Mouse (Mus musculus) heart, embryonic 12.5 days (tissue): ENCODE measurements at regions not wholly inside any gene's neighbourhood (a gene's known extent, or its start where the extent isn't known, plus 50 kb on each side); places are given as distances from the start of the nearest gene placed in this dataset.

Experiments
- ATAC-seq: fragments of 200-750 bp; cut with Nextera tagmentation; 2 replicates; pipeline ENCODE4 v1.8.0; 2017; ENCODE audit warnings: moderate TSS enrichment, moderate library complexity; ENCODE audit not compliant: insufficient number of reproducible peaks, low FRiP score
- H3K27ac ChIP-seq: fragments of 300-500 bp; sonication (generic); 2 replicates; pipeline ENCODE4 v1.5.1; 2016; ENCODE audit warnings: mild to moderate bottlenecking, moderate library complexity; ENCODE audit not compliant: poor library complexity, severe bottlenecking
- H3K27me3 ChIP-seq: fragments of 300-500 bp; sonication (generic); replicated peaks from 2 replicates; pipeline ENCODE4 v1.6.1; 2016; ENCODE audit warnings: mild to moderate bottlenecking, moderate library complexity
- H3K36me3 ChIP-seq: fragments of 300-500 bp; sonication (generic); 2 replicates; pipeline ENCODE4 v1.6.1; 2016; ENCODE audit warnings: mild to moderate bottlenecking, moderate library complexity
- H3K4me1 ChIP-seq: fragments of 300-500 bp; sonication (generic); replicated peaks from 2 replicates; pipeline ENCODE4 v1.6.1; 2016; ENCODE audit warnings: mild to moderate bottlenecking
- H3K4me2 ChIP-seq: fragments of 300-500 bp; sonication (generic); 2 replicates; pipeline ENCODE4 v1.6.1; 2016; ENCODE audit warnings: mild to moderate bottlenecking, moderate library complexity
- H3K4me3 ChIP-seq: fragments of 300-500 bp; sonication (generic); 2 replicates; pipeline ENCODE4 v1.5.1; 2016; ENCODE audit warnings: mild to moderate bottlenecking
- H3K9ac ChIP-seq: fragments of 300-500 bp; sonication (generic); 2 replicates; pipeline ENCODE4 v1.6.1; 2016; ENCODE audit warnings: mild to moderate bottlenecking, moderate library complexity
- H3K9me3 ChIP-seq: fragments of 300-500 bp; sonication (generic); replicated peaks from 2 replicates; pipeline ENCODE4 v1.6.1; 2016; ENCODE audit warnings: mild to moderate bottlenecking, moderate library complexity
- WGBS: fragments of 180-500 bp; shearing (Covaris S2); methylation state at CpG from one replicate; pipeline ENCODE4 v1.1.7; 2016; 5-methylcytosine and 5-hydroxymethylcytosine counted together

- WGBS: 49% methylated on average over 1 of the region's 1 CpGs
- no peak for ATAC-seq
These were observed 654.3 kb downstream of the Cbln4 start for GRCm38 (mm10) chr2:171388936-171389335.

GRCm38 (mm10) chr2:171373457-171373856 is 641.9 kb downstream of the Dok5 start:
- ATAC-seq: no peak
- Histone ChIP-seq H3K4me3 (no peak overlapping the region), H3K27me3 (no peaks in the 10 kb centered on the region), H3K36me3 (no peaks in the 10 kb centered on the region), H3K4me1 (peaks cover 12% of the 10 kb centered on the region), H3K27ac (no peak overlapping the region), H3K4me2 (no peak overlapping the region), H3K9ac (no peak overlapping the region), H3K9me3 (no peaks in the 10 kb centered on the region)
- 52% methylated on average over 1 of the region's 1 CpGs for WGBS

More at GRCm38 (mm10) chr2:171388936-171389335, 654.3 kb downstream of the Cbln4 start:
- H3K4me1 ChIP-seq: no peaks in the 10 kb centered on the region
- H3K27ac ChIP-seq: no peak overlapping the region
- no peak overlapping the region for H3K4me3 ChIP-seq
- no peaks in the 10 kb centered on the region for H3K27me3 ChIP-seq
- no peaks in the 10 kb centered on the region for H3K9me3 ChIP-seq
- H3K4me2 ChIP-seq: no peak overlapping the region
- H3K9ac ChIP-seq: no peak overlapping the region
- H3K36me3 ChIP-seq: no peaks in the 10 kb centered on the region

- no peak for ATAC-seq
These were observed 641.4 kb downstream of the Dok5 start for GRCm38 (mm10) chr2:171373016-171373415.

GRCm38 (mm10) chr2:171371751-171372150 is 640.1 kb downstream of the Dok5 start:
- WGBS: 14% methylated on average over 5 of the region's 5 CpGs
- ATAC-seq: no peak
- H3K27me3 ChIP-seq: no peaks in the 10 kb centered on the region
- no peak overlapping the region for H3K4me2 ChIP-seq
- H3K9me3 ChIP-seq: no peaks in the 10 kb centered on the region
- no peak overlapping the region for H3K27ac ChIP-seq
- H3K36me3 ChIP-seq: no peaks in the 10 kb centered on the region
- H3K4me1 ChIP-seq: peaks cover 12% of the 10 kb centered on the region
- H3K4me3 ChIP-seq: no peak overlapping the region
- no peak overlapping the region for H3K9ac ChIP-seq

More at GRCm38 (mm10) chr2:171373016-171373415, 641.4 kb downstream of the Dok5 start:
- H3K9ac ChIP-seq: no peak overlapping the region
- H3K27me3 ChIP-seq: no peaks in the 10 kb centered on the region
- 38% methylated on average over 7 of the region's 7 CpGs for WGBS
- H3K36me3 ChIP-seq: no peaks in the 10 kb centered on the region
- no peaks in the 10 kb centered on the region for H3K9me3 ChIP-seq
- no peak overlapping the region for H3K4me3 ChIP-seq
- peaks cover 12% of the 10 kb centered on the region for H3K4me1 ChIP-seq
- H3K27ac ChIP-seq: no peak overlapping the region
- H3K4me2 ChIP-seq: no peak overlapping the region

GRCm38 (mm10) chr2:171365553-171365952 is 633.9 kb downstream of the Dok5 start:
- 48% methylated on average over 8 of the region's 8 CpGs for WGBS
- no peaks in the 10 kb centered on the region for H3K4me1 ChIP-seq
- no peaks in the 10 kb centered on the region for H3K27me3 ChIP-seq
- no peak overlapping the region for H3K4me3 ChIP-seq
- no peak overlapping the region for H3K4me2 ChIP-seq
- H3K9me3 ChIP-seq: peaks cover 6% of the 10 kb centered on the region
- no peak for ATAC-seq
- H3K27ac ChIP-seq: no peak overlapping the region
- no peak overlapping the region for H3K9ac ChIP-seq
- H3K36me3 ChIP-seq: no peaks in the 10 kb centered on the region

GRCm38 (mm10) chr2:171364621-171365020 is 633.0 kb downstream of the Dok5 start:
- Histone ChIP-seq H3K9me3 (peaks cover 6% of the 10 kb centered on the region), H3K9ac (no peak overlapping the region), H3K27ac (no peak overlapping the region), H3K4me1 (no peaks in the 10 kb centered on the region), H3K4me2 (no peak overlapping the region), H3K4me3 (no peak overlapping the region), H3K27me3 (no peaks in the 10 kb centered on the region), H3K36me3 (no peaks in the 10 kb centered on the region)
- ATAC-seq: no peak
- WGBS: 83% methylated on average over 3 of the region's 3 CpGs

GRCm38 (mm10) chr2:171363381-171363780 is 631.8 kb downstream of the Dok5 start:
- no peak overlapping the region for H3K9ac ChIP-seq
- no peak overlapping the region for H3K4me3 ChIP-seq
- no peaks in the 10 kb centered on the region for H3K27me3 ChIP-seq
- H3K36me3 ChIP-seq: no peaks in the 10 kb centered on the region
- no peaks in the 10 kb centered on the region for H3K4me1 ChIP-seq
- peaks cover 6% of the 10 kb centered on the region for H3K9me3 ChIP-seq
- H3K4me2 ChIP-seq: no peak overlapping the region
- no peak overlapping the region for H3K27ac ChIP-seq
- ATAC-seq: no peak
- 84% methylated on average over 3 of the region's 3 CpGs for WGBS

- Histone ChIP-seq H3K36me3 (no peaks in the 10 kb centered on the region), H3K27ac (no peak overlapping the region), H3K9me3 (peaks cover 6% of the 10 kb centered on the region; the same call in 1 of the 2 replicates), H3K27me3 (no peaks in the 10 kb centered on the region), H3K9ac (no peak overlapping the region), H3K4me3 (no peak overlapping the region), H3K4me1 (no peaks in the 10 kb centered on the region), H3K4me2 (no peak overlapping the region)
- no peak for ATAC-seq
- WGBS: 73% methylated on average over 8 of the region's 8 CpGs
These were observed 626.6 kb downstream of the Dok5 start for GRCm38 (mm10) chr2:171358071-171358760.

- no peaks in the 10 kb centered on the region for H3K27me3 ChIP-seq
- H3K9me3 ChIP-seq: no peaks in the 10 kb centered on the region
- H3K9ac ChIP-seq: no peak overlapping the region
- ATAC-seq: no peak
- H3K27ac ChIP-seq: no peak overlapping the region
- no peak overlapping the region for H3K4me3 ChIP-seq
- no peak overlapping the region for H3K4me2 ChIP-seq
- WGBS: 72% methylated on average over 2 of the region's 2 CpGs
- 0 out of 2 replicates have a peak, but pooled peaks cover 4% of the 10 kb centered on the region for H3K4me1 ChIP-seq
- H3K36me3 ChIP-seq: no peaks in the 10 kb centered on the region
These were observed 616.5 kb downstream of the Dok5 start for GRCm38 (mm10) chr2:171348156-171348555.

GRCm38 (mm10) chr2:171333816-171334757 is 602.5 kb downstream of the Dok5 start:
- Histone ChIP-seq H3K4me3 (no peak overlapping the region), H3K27ac (no peak overlapping the region), H3K9ac (no peak overlapping the region), H3K27me3 (no peaks in the 10 kb centered on the region), H3K36me3 (no peaks in the 10 kb centered on the region), H3K4me2 (no peak overlapping the region), H3K4me1 (no peaks in the 10 kb centered on the region), H3K9me3 (no peaks in the 10 kb centered on the region; the same call in 1 of the 2 replicates)
- ATAC-seq: no peak
- 68% methylated on average over 14 of the region's 14 CpGs for WGBS

- WGBS: 78% methylated on average over 8 of the region's 8 CpGs
- H3K9me3 ChIP-seq: no peaks in the 10 kb centered on the region; the same call in 1 of the 2 replicates
- no peaks in the 10 kb centered on the region for H3K27me3 ChIP-seq
- H3K4me2 ChIP-seq: no peak overlapping the region
- ATAC-seq: no peak
- no peak overlapping the region for H3K9ac ChIP-seq
- no peak overlapping the region for H3K27ac ChIP-seq
- H3K36me3 ChIP-seq: no peaks in the 10 kb centered on the region
- H3K4me1 ChIP-seq: no peaks in the 10 kb centered on the region
- H3K4me3 ChIP-seq: no peak overlapping the region
These were observed 601.2 kb downstream of the Dok5 start for GRCm38 (mm10) chr2:171332826-171333225.
